Mouse (Mus musculus): Measurements from ENCODE around the gene Lpin2.

Lpin2 gene

DNA sequence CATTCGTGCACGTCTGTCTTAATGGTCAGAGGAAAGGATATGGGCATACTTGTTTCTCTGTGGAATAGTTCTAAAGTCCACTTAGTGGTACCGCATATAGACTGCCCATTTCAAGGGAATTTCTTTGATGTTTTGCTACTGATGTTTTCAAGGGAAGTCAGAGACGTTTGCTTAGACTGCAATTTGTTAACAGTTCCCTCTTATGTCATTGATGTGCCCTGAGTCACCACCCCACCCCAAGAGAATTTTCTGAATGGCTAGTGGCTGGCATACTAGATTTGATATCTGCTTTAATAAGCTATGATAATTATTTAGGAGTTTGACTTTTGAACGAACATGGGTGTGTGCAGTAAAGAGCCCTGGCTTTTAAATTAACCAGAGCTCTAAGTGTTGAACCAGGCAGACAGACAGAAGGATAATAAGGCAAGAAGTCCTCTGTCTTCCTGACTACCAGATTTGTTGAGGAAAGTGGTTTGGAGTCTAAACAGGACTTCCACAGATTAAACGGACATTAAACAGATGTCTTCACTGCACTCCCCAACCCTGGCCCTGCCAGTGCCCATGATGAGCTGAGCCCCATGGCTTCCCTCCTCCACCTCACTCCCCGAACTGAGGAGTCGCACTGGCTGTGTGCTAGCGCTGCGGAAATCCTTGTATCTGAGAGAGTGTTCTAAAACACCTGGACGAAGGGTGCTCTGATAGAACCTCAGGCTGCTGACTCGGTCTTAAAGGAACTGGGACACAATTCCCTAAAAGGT, 24.0 kb downstream of the Lpin2 start:
- no peak for DNase-seq

DNA sequence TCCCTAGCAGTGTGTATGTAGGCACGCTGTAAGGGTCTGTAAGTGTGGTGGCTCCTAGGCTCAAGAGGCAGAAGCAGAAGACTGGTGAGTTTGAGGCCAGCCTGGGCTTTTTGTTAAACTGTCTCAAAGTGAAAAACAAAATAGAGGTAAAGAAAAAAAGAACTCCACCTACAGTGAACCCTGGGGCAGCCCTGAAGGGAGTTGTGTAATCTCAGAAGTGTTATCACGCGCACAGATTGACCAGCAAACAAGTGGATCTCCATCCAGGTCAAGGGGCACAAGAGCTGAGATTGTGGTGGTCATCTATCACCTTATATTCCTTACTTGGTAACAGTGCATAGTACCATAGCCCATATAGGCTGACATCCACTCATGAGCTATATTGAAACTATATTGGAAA, 24.9 kb downstream of the Lpin2 start:
- no peak for DNase-seq

GRCm38 (mm10) chr17:71208376-71208775, 26.0 kb downstream of the Lpin2 start:
- no peak for DNase-seq

GRCm38 (mm10) chr17:71208921-71209320, 26.6 kb downstream of the Lpin2 start:
- no peak for DNase-seq

DNA sequence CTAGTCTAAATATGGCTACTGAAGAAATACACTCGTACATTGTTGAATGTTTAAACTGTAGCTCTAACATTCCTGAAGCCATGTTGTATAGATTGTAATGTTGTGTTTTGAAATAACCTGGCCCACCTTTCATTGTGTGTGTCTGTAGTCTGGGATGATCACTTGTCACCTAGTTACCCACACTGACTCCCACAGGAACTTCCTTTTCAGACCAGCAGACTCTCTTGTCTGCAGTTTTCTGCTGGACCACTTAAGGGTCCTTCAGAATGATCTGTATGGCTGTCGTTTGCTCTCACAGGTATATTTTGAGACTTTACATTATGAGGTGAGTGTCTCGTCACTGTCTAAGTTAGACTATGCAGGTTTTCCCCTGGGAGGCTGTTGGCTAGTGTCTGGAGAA, 27.6 kb downstream of the Lpin2 start:
- DNase-seq: no peak

- no peak for DNase-seq
Observed at GRCm38 (mm10) chr17:71211962-71212646, 29.7 kb downstream of the Lpin2 start.

DNA sequence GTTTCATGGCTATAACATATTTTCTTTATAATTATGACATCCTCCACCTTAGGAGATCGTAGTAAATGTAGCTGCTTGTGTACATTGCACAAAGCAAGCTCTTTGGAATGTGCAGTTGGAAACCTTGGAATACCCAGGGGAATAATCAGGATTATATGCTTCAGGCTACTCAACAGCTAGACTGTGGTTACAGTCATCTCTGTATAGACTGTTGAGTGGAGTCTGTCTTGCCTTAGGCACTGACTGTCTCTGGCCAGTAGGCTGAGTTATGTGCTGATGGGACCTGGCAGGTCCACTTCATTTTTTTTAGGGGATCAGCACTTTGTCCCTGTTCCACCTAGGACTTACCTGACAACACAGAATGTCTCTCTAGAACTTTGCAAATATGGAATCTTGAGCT, 31.3 kb downstream of the Lpin2 start:
- no peak for DNase-seq

DNA sequence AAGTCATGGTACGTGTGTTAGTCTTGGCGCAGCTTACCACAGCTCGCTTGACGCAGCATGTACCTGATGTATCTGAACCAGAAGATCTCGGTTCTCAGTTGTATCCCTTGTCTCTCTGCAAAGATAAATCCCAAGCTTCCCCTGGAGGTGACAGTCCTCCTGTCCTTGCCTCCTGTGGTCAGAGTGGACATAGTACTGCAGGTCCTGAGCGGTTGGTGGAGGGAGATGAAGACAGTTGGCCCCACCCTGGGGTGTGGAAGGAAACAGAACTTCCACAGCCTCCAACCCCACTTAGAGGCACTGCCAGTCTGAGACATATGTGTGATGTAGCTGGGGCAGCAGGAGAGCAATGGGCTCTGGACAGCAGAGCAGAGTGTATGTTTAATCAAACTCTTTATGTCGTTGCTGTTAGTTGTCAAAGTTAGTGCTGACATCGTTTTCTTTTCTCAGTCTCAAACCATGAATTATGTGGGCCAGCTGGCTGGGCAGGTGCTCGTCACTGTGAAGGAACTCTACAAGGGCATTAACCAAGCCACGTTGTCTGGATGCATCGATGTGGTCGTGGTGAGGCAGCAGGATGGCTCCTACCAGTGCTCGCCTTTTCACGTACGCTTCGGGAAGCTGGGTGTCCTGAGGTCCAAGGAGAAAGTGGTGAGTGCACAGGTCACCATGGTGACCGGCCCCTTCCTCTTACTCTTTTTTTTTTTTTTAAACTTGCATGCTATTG, 32.3 kb downstream of the Lpin2 start:
- no peak for DNase-seq

- DNase-seq: no peak
Observed at GRCm38 (mm10) chr17:71215241-71215839, 33.0 kb downstream of the Lpin2 start.

GRCm38 (mm10) chr17:71216263-71216662, 33.9 kb downstream of the Lpin2 start:
- no peak for DNase-seq

DNA sequence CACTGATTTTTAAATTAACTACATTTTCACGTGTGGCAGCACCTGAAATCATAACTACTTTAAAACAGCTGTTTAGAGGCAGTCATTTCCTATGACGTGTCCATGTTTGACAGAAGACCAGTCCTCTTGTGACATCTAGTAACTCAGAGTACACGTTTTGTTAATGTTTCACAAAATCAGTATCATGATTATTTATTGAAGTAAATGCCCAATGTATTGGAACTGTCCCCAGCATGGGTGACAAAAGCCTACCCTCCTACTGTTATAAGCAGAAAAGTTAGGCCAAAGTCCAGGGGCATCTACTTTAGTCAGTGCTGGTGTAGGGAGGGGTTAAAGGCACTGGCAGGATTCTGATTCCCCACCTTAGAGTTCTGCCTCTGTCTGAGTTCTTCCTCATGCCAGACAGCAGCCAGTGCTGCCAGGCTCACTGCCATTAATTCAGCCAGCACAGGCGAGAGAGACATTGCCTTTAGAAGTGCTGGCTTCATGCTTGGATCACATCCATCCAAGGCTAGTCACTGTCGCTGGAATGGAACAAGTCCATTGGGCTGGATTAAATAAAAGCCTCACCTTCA, 34.8 kb downstream of the Lpin2 start:
- no peak for DNase-seq

DNA sequence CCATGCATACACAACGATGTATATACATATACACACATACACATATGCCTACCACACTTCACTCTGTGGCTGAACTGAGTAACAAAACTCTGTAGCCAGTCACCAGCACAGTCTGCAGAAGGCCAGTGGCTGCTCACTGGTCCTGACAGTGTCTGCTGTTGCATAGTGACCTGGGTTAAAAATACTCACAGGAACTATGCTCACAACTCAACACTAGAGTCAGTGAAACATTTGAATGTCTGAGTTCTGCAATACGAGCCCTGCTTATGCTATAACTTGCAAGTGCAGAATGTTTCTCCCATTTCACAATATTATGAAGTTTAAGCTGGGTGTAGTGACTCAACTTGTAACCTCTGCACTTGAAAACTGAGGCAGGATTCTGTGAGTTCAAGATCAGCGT, 39.0 kb downstream of the Lpin2 start:
- no peak for DNase-seq

DNA sequence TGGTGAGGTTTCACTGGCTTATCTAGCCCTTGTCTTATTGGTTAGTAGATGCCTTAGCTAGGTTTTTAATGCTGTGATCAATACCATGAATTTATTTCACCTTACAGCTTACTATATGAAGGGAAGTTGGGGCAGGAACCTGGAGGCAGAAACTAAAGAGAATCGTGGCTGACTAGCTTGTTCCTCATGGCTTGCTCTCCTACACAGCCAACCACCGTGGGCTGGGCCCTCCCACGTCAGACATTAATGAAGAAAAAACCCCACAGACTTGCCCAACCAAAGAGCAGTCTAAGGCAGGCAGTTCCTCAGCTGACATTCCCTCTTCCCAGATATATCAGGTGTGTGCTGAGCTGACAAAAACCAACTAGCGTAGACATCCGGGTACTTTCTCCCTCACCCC, 41.3 kb downstream of the Lpin2 start:
- no peak for DNase-seq

- no peak for DNase-seq
Observed at GRCm38 (mm10) chr17:71224521-71224920, 42.2 kb downstream of the Lpin2 start.

GRCm38 (mm10) chr17:71225091-71225490, 42.7 kb downstream of the Lpin2 start:
- DNase-seq: no peak

- no peak for DNase-seq
Observed at GRCm38 (mm10) chr17:71227128-71227895, 45.0 kb downstream of the Lpin2 start.

DNA sequence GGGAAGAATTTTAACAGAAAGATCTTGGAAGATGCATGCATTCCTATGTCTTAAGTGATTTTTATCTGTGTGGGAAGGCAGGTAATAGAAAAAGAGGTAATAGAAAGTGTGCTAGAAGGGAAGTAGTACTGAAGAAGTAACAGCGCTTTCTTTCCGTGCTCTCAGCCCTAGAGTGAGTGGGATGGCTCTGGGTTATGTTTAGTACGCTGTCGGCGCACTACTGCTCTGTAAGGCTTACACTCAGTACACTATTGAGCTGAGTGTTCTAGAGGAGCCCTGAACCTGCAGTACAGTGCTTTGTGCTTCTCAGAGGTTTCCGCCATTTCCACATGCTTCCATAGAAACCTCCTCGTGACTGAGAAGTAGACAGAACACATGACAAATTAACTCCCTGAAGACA, 46.3 kb downstream of the Lpin2 start:
- no peak for DNase-seq

GRCm38 (mm10) chr17:71230108-71230709, 47.8 kb downstream of the Lpin2 start:
- DNase-seq: no peak

DNA sequence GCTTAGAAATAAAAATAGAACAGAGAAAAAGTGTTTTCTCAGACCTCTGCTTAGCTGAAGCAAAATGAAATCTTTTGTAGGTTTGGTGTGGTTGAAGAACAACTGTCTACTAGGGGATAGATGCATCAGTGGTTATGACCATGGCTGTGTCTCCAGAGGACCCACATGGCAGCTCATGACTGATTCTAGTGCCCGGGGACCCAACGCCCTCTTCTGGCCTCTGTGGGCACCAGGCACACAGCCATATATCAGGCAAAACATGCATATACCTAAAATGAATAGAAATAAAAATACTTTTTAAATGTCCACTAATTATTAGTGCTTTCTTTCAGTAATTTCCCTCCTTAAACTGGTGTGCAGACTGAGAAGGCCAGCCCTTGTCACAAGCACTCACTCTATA, 49.6 kb downstream of the Lpin2 start:
- no peak for DNase-seq

DNA sequence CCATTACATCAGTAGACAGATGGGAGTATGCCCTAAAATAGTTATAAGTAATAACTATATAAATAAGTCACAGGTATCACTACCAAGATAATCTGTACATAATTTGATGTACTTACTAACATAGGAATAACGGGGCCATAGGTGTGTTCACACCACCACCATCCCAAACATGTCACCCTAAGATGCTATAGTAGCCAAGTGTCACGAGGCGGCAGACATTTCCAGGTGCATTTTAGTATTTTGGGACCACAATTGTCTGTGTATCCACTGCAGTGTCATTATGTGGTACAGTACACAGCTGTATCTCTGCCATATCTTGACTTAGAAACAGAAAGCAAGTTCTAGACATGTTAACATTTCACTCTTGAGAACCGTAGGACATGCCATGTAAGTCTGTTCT, 50.9 kb downstream of the Lpin2 start:
- DNase-seq: no peak

DNA sequence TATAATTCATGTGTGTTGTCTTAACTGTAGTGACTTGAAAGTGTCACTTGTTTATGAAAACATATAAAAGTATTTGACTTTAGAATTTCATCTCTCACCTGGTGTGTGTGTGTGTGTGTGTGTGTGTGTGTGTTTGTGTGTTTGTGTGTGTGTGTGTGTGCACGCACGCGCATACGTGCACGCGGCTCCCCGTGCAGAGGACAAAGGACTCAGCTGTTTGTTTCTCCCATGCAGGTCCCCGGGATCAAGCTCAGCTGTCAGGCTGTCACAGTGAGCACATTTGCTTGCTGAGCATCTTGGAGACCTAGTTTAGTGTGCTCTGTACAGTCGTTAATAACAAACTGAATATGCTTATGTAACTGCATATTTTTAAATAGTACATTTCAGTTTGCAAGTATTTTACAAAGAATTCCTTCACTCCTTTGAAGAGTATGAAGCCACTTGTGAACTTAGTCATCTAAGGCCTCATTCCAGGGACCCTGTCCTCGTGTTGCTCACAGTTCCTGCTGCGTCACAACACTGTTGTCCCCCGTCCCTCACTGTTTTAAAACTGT, 51.8 kb downstream of the Lpin2 start:
- DNase-seq: no peak

Measured in cerebellum, adult 8-10 months (tissue).